Mouse (Mus musculus) neural tube, embryonic 11.5 days (tissue): Measurements from ENCODE around the gene Tnfsf15. TPM values are rescaled to one million over a fixed set of nuclear protein-coding genes. Genes with fewer than 3 reads are reported as not detected.

ENCODE experiments used
- ATAC-seq: fragments of 200-750 bp; cut with Nextera tagmentation; 2 replicates; pipeline ENCODE4 v1.8.0; 2017; ENCODE audit warnings: moderate number of reproducible peaks, mild to moderate bottlenecking, moderate TSS enrichment, moderate library complexity; ENCODE audit not compliant: insufficient read depth, low FRiP score, low TSS enrichment
- DNase-seq: peaks from one replicate; pipeline ENCODE4 v3.0.0-alpha.2; 2015; ENCODE audit warnings: low spot score
- H3K27ac ChIP-seq: fragments of 300-500 bp; sonication (generic); 2 replicates; pipeline ENCODE4 v1.5.1; 2014; ENCODE audit warnings: low read depth, mild to moderate bottlenecking, low read length
- H3K27me3 ChIP-seq: fragments of 300-500 bp; sonication (generic); 2 replicates; pipeline ENCODE4 v1.6.1; 2014; ENCODE audit warnings: mild to moderate bottlenecking, low read length, mixed read lengths; ENCODE audit not compliant: control insufficient read depth, insufficient read depth
- H3K36me3 ChIP-seq: fragments of 300-500 bp; sonication (generic); 2 replicates; pipeline ENCODE4 v1.6.1; 2014; ENCODE audit warnings: mild to moderate bottlenecking, low read length, moderate library complexity, mixed read lengths; ENCODE audit not compliant: control insufficient read depth, insufficient read depth
- H3K4me1 ChIP-seq: fragments of 300-500 bp; sonication (generic); 2 replicates; pipeline ENCODE4 v1.6.1; 2014; ENCODE audit warnings: low read length, mixed read lengths; ENCODE audit not compliant: control insufficient read depth, insufficient read depth
- H3K4me2 ChIP-seq: fragments of 300-500 bp; sonication (generic); 2 replicates; pipeline ENCODE4 v1.6.1; 2014; ENCODE audit warnings: low read depth, mild to moderate bottlenecking, moderate library complexity
- H3K4me3 ChIP-seq: fragments of 300-500 bp; sonication (generic); 2 replicates; pipeline ENCODE4 v1.5.1; 2014; ENCODE audit warnings: low read depth, low read length
- H3K9ac ChIP-seq: fragments of 300-500 bp; sonication (generic); 2 replicates; pipeline ENCODE4 v1.6.1; 2014; ENCODE audit warnings: mild to moderate bottlenecking, low read length
- H3K9me3 ChIP-seq: fragments of 300-500 bp; sonication (generic); 2 replicates; pipeline ENCODE4 v1.6.1; 2016; ENCODE audit warnings: low read length; ENCODE audit not compliant: control insufficient read depth
- WGBS: fragments of 180-500 bp; shearing (Covaris S2); extraction: QIAGEN DNeasy Blood & Tissue Kit; methylation state at CpG from one replicate; pipeline ENCODE4 v1.1.7; 2014; 5-methylcytosine and 5-hydroxymethylcytosine counted together
- polyA plus RNA-seq: library from polyadenylated mRNA; unstranded; fragments of >200 nt; fragmentation: Nextera tagmentation; extraction: Ambion mirVana; gene quantifications from 2 replicates; pipeline ENCODE4 v1.2.1, GENCODE M21; 2014

Tnfsf15 gene
- polyA plus RNA-seq, 1 experiment from 2014 or later = not detected

DNA sequence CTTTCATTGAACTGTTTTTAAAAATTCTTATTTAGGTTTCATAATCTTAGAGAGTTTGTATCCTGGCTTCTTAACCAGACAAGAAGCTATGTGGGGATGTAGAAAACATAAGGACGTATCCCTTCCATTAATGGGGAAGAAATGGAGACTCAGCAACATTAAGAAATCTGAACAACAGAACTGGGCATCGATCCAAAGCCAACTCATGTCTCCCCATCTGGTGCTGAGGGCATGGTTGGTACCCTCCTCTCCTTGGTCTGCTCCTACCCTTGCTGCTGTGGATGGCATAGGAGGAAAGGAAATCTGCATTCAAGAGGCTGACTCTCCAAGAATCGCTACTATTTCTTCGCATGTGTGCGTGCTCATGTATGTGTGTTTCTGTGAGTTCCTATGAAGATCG lies 61.2 kb downstream of the Tnfsf15 start:
- WGBS = 92% methylated on average over 6 of the region's 6 CpGs
- H3K4me1 ChIP-seq = no peaks in the 10 kb centered on the region
- H3K27me3 ChIP-seq = no peaks in the 10 kb centered on the region
- H3K27ac ChIP-seq = no peak overlapping the region
- no peaks in the 10 kb centered on the region for H3K9me3 ChIP-seq
- DNase-seq = no peak
- ATAC-seq = no peak
- H3K4me3 ChIP-seq = no peak overlapping the region
- H3K36me3 ChIP-seq = no peaks in the 10 kb centered on the region
- H3K9ac ChIP-seq = no peak overlapping the region
- H3K4me2 ChIP-seq = no peak overlapping the region

DNA sequence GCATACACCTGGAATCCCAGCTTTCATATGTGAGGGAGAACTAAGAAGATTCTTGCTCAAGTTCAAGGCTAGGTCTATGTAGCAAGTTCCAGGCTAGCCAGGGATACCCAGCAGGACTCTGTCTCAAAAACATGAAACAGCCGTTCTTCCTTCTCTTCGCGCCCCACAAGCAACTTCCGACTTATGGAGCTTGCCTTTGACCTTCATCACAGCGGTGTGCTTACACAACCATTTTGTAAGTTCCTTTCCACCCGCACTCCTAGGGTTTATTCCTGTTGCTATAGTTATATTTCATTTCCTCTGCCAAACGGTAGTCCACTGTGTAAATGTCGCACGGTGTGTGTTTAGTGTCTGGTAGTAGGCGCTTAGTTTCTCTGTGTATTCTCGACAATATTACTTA lies 61.9 kb downstream of the Tnfsf15 start:
- Histone ChIP-seq H3K27ac (no peak overlapping the region), H3K9ac (no peak overlapping the region), H3K4me1 (no peaks in the 10 kb centered on the region), H3K4me3 (no peak overlapping the region), H3K27me3 (no peaks in the 10 kb centered on the region), H3K36me3 (no peaks in the 10 kb centered on the region), H3K4me2 (no peak overlapping the region), H3K9me3 (no peaks in the 10 kb centered on the region)
- 80% methylated on average over 11 of the region's 11 CpGs for WGBS
- no peak for DNase-seq
- ATAC-seq = no peak

DNA sequence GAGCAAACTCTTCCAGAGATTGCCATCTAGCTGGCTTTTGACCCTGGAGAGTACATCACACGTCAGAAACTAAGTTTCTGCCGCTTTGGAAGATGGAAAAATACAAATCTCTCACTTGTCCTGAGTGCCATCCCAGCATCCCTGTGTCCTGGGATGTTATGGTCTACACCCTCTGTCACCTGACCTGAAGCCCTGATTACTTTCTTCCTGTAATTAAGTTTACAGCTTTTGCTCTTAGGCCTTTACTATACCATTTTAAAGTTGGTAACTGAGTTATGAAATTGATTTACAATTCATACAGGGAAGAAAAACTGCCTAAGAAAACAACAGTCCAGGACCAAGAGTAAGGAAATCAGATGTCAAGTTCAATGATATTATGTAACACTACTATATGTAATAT lies 62.5 kb downstream of the Tnfsf15 start:
- Histone ChIP-seq H3K27ac (no peak overlapping the region), H3K27me3 (no peaks in the 10 kb centered on the region), H3K4me1 (no peaks in the 10 kb centered on the region), H3K9ac (no peak overlapping the region), H3K36me3 (no peaks in the 10 kb centered on the region), H3K4me3 (no peak overlapping the region), H3K9me3 (no peaks in the 10 kb centered on the region), H3K4me2 (no peak overlapping the region)
- no peak for ATAC-seq
- WGBS = 82% methylated on average over 2 of the region's 2 CpGs
- no peak for DNase-seq

DNA sequence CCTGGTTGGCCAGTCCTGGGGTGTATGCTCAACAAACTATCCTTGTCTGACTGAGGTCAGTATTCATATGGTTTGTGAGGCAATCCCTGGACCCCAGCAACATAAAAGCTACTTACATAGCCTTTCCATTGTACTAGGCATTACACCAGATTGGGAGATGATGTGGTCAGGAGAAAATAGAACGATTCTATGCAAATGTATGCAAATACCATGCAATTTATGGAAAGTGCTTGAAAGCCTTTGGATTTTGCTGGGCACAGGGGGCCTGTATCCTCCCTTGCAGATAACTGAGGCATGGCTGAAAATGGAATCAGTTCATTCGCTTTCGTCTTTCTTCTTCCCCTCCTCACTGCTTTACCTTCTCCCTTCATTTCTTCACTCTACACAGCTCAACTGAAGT lies 63.4 kb downstream of the Tnfsf15 start:
- no peak for ATAC-seq
- Histone ChIP-seq H3K27me3 (no peaks in the 10 kb centered on the region), H3K9ac (no peak overlapping the region), H3K4me2 (no peak overlapping the region), H3K27ac (no peak overlapping the region), H3K4me3 (no peak overlapping the region), H3K36me3 (no peaks in the 10 kb centered on the region), H3K9me3 (no peaks in the 10 kb centered on the region), H3K4me1 (no peaks in the 10 kb centered on the region)
- no peak for DNase-seq
- WGBS = 87% methylated on average over 3 of the region's 3 CpGs

Other genes starting within 250 kb of the Tnfsf15 start
- gene Whrn, start 249.1 kb downstream of the Tnfsf15 start, polyA plus RNA-seq = 8.0 and 10.5 TPM in 2 replicates
- 388 and 403 TPM in 2 replicates for gene Atp6v1g1, start 200.3 kb downstream of the Tnfsf15 start, polyA plus RNA-seq
- 5.6 and 6.2 TPM in 2 replicates for gene Tmem268, start 186.3 kb downstream of the Tnfsf15 start, polyA plus RNA-seq
- not detected in 2 replicates for gene Gm11213, start 139.9 kb downstream of the Tnfsf15 start, polyA plus RNA-seq
- gene Tex48, start 122.7 kb downstream of the Tnfsf15 start, polyA plus RNA-seq = not detected in 2 replicates
- gene Gm11214, start 81.7 kb downstream of the Tnfsf15 start, polyA plus RNA-seq = not detected in 2 replicates
- gene Tnfsf8, start 116.2 kb upstream of the Tnfsf15 start, polyA plus RNA-seq = 0.08 TPM in 1 of 2 replicates, not detected in the other